ENCODE assay signal across 16 mouse cellular contexts in the genomic region with DNA sequence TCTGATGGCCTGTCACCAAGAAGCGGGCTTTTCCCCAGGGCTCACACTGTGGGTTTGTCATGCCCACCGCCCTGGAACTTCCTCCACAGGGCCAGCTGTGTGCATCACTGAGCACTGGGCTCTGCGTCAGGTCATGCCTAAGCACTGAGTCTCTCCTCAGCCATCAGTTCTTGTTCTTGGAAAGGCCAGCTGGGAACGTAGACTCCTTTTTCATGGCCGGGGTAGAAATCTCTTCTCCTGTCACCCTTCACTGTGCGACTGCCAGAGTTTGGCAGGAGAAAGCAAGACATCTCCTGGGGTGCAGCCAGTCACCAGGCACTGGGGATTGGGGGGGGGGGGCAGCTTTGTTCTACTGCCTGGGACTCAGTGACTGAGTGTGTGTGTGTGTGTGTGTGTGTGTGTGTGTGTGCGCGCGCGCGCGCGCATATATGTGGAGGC.
DNase-seq lines count a peak whose midpoint lies in the region; ATAC-seq and TF ChIP-seq lines count a peak whose summit lies in the region.
"Had no signal": no experiment of that assay in that cellular context is flagged by ENCODE, and none has a peak within 500 bp of the region (broad histone marks: within the 10 kb centered on the region; RNA-seq: fewer than 3 reads in every experiment).

No protein-coding gene starts in this region.

- H3K4me2 ChIP-seq in forebrain, embryonic 14.5 days (ENCODE audit: low read length) = no peak overlapping the region
- H3K4me2 ChIP-seq in forebrain, embryonic 12.5 days = no peak overlapping the region
- H3K4me2 ChIP-seq in midbrain, embryonic 15.5 days = no peak overlapping the region
- H3K4me2 ChIP-seq: embryonic facial prominence, embryonic 12.5 days; liver, embryonic 13.5 days had no signal

- intact Hi-C loops in left cerebral cortex, postnatal 4 days (cut with DNase I) = no loop called here
- intact Hi-C loops in left cerebral cortex, postnatal 14 days (cut with DNase I) = no loop called here

- H3K27me3 ChIP-seq in forebrain, embryonic 14.5 days (replicated peaks; ENCODE audit: control insufficient read depth, insufficient read depth, low read length) = no peaks in the 10 kb centered on the region
- H3K27me3 ChIP-seq in forebrain, embryonic 12.5 days = peaks cover 19% of the 10 kb centered on the region
- H3K27me3 ChIP-seq in E14TG2a.4 (ENCODE audit: insufficient read depth, low read length) = peaks cover 24% of the 10 kb centered on the region
- 0 out of 2 replicates have a peak, but pooled peaks cover 15% of the 10 kb centered on the region for H3K27me3 ChIP-seq in midbrain, embryonic 15.5 days (replicated peaks)

- H3K36me3 ChIP-seq in forebrain, embryonic 14.5 days (ENCODE audit: control insufficient read depth, insufficient read depth, low read length) = no peaks in the 10 kb centered on the region
- no peaks in the 10 kb centered on the region for H3K36me3 ChIP-seq in forebrain, embryonic 12.5 days (replicated peaks)
- no peaks in the 10 kb centered on the region for H3K36me3 ChIP-seq in E14TG2a.4 (ENCODE audit: insufficient read depth, low read length)
- no peaks in the 10 kb centered on the region for H3K36me3 ChIP-seq in midbrain, embryonic 15.5 days (replicated peaks)
- H3K36me3 ChIP-seq: embryonic facial prominence, embryonic 12.5 days; heart, embryonic 10.5 days; limb, embryonic 10.5 days; liver, embryonic 13.5 days had no signal

- H3K4me3 ChIP-seq in forebrain, embryonic 14.5 days (ENCODE audit: low read depth, low read length) = no peak overlapping the region
- H3K4me3 ChIP-seq in forebrain, embryonic 12.5 days (replicated peaks) = no peak overlapping the region
- H3K4me3 ChIP-seq in E14TG2a.4 (replicated peaks; ENCODE audit: low read length) = peak overlapping the region; percentile 39; the same call in 1 of the 2 replicates
- H3K4me3 ChIP-seq in midbrain, embryonic 15.5 days = no peak overlapping the region
- H3K4me3 ChIP-seq: embryonic facial prominence, embryonic 12.5 days; heart, embryonic 10.5 days; limb, embryonic 10.5 days; liver, embryonic 13.5 days had no signal

- peak; percentile 64 for DNase-seq in forebrain, embryonic 14.5 days (ENCODE audit: low spot score)
- peak; percentile 55 for DNase-seq in left cerebral cortex, postnatal 4 days
- DNase-seq in left cerebral cortex, postnatal 14 days (ENCODE audit: low spot score in 2 of 2) = no peak
- no peak for DNase-seq in urinary bladder, postnatal 25 days (ENCODE audit: low spot score)
- DNase-seq in frontal cortex, postnatal 36 days (ENCODE audit: low spot score in 2 of 2) = no peak
- DNase-seq: adrenal gland, adult 8-10 months; gastrocnemius, postnatal 25 days; heart, postnatal 36 days; liver, embryonic 13.5 days; thymus, postnatal 4 days had no signal

- H3K27ac ChIP-seq in forebrain, embryonic 14.5 days (ENCODE audit: low read depth, low read length) = no peak overlapping the region; the same call in 1 of the 2 replicates
- H3K27ac ChIP-seq in forebrain, embryonic 12.5 days = no peak overlapping the region
- H3K27ac ChIP-seq in midbrain, embryonic 15.5 days = no peak overlapping the region
- H3K27ac ChIP-seq: embryonic facial prominence, embryonic 12.5 days; heart, embryonic 10.5 days; limb, embryonic 10.5 days; liver, embryonic 13.5 days had no signal

- H3K4me1 ChIP-seq in forebrain, embryonic 14.5 days (ENCODE audit: control insufficient read depth, insufficient read depth, low read length) = peaks cover 19% of the 10 kb centered on the region; the same call in 1 of the 2 replicates
- H3K4me1 ChIP-seq in forebrain, embryonic 12.5 days = peaks cover 49% of the 10 kb centered on the region
- H3K4me1 ChIP-seq in E14TG2a.4 (replicated peaks; ENCODE audit: low read depth, low read length) = peaks cover 10% of the 10 kb centered on the region
- H3K4me1 ChIP-seq in midbrain, embryonic 15.5 days = peaks cover 23% of the 10 kb centered on the region
- H3K4me1 ChIP-seq: liver, embryonic 13.5 days had no signal

- WGBS in forebrain, embryonic 14.5 days = 67% methylated on average over 13 of the region's 13 CpGs
- 82% methylated on average over 13 of the region's 13 CpGs for WGBS in forebrain, embryonic 12.5 days
- 68% methylated on average over 13 of the region's 13 CpGs for WGBS in midbrain, embryonic 15.5 days

- TF ChIP-seq CTCF in E14TG2a.4 (conservative IDR thresholded peaks at IDR 0.05; ENCODE audit: low read length) = no peak

- no peaks in the 10 kb centered on the region for H3K9me3 ChIP-seq in forebrain, embryonic 14.5 days (replicated peaks; ENCODE audit: control insufficient read depth, low read length)
- no peaks in the 10 kb centered on the region for H3K9me3 ChIP-seq in forebrain, embryonic 12.5 days
- peaks cover 13% of the 10 kb centered on the region for H3K9me3 ChIP-seq in E14TG2a.4 (ENCODE audit: low read length)
- no peaks in the 10 kb centered on the region for H3K9me3 ChIP-seq in midbrain, embryonic 15.5 days
- H3K9me3 ChIP-seq: embryonic facial prominence, embryonic 12.5 days; heart, embryonic 10.5 days; limb, embryonic 10.5 days; liver, embryonic 13.5 days had no signal

- peak; percentile 61 for ATAC-seq in forebrain, embryonic 14.5 days
- ATAC-seq in forebrain, embryonic 12.5 days (ENCODE audit: low FRiP score) = no peak
- ATAC-seq in midbrain, embryonic 15.5 days (replicated peaks) = 0 out of 2 replicates have a peak, but pooled peaks have one; percentile 22

- no peak overlapping the region for H3K9ac ChIP-seq in forebrain, embryonic 14.5 days (ENCODE audit: low read length)
- no peak overlapping the region for H3K9ac ChIP-seq in forebrain, embryonic 12.5 days
- H3K9ac ChIP-seq in midbrain, embryonic 15.5 days = no peak overlapping the region
- H3K9ac ChIP-seq: embryonic facial prominence, embryonic 12.5 days; liver, embryonic 13.5 days had no signal

Comparison
In these comparisons a context has a peak if more than half of its experiments do, and no peak if none do; other contexts are left out.
1. DNase-seq: peak in forebrain, embryonic 14.5 days (single experiment) and left cerebral cortex, postnatal 4 days (single experiment); none in left cerebral cortex, postnatal 14 days (0 of 2), urinary bladder, postnatal 25 days (single experiment) and frontal cortex, postnatal 36 days (0 of 2).